Mouse (Mus musculus): ENCODE results near the gene Asic2. TPM values are rescaled to one million over a fixed set of nuclear protein-coding genes. Genes with fewer than 3 reads are reported as not detected.

Gene Asic2
- polyA plus RNA-seq, 1 experiment: not detected

- Histone ChIP-seq H3K4me1 (ENCODE audit: control insufficient read depth, insufficient read depth, insufficient read length, low read length) (no peaks in the 10 kb centered on the region), H3K27ac (replicated peaks; ENCODE audit: low read depth, low read length) (no peak overlapping the region), H3K4me3 (ENCODE audit: insufficient read depth, low read depth, low read length) (no peak overlapping the region)
Measured at GRCm38 (mm10) chr11:81094581-81094980, 873.7 kb downstream of the Asic2 start.

GRCm38 (mm10) chr11:81092161-81092560 is 876.1 kb downstream of the Asic2 start:
- no peak overlapping the region for H3K4me3 ChIP-seq (ENCODE audit: insufficient read depth, low read depth, low read length)
- no peaks in the 10 kb centered on the region for H3K4me1 ChIP-seq (ENCODE audit: control insufficient read depth, insufficient read depth, insufficient read length, low read length)
- H3K27ac ChIP-seq (replicated peaks; ENCODE audit: low read depth, low read length): no peak overlapping the region

DNA sequence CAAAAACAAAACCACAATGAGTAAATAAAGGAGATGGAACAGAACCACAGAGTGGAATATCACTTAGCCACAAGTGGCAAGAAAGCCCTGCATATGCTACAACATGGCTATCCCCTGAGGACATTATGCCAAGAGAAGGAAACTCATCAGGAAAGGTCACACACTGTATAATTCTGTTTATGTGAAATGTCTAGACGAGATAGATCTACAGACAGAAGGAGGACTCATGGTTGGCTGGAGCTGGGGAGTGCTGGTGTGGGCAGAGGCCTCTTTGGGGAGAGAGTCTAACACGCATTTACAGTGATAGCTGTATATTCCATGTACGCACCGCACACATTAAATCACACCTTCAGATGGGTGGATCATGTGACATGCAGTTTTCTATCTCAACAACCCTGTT is 884.4 kb downstream of the Asic2 start:
- H3K4me1 ChIP-seq (ENCODE audit: control insufficient read depth, insufficient read depth, insufficient read length, low read length): no peaks in the 10 kb centered on the region
- H3K4me3 ChIP-seq (ENCODE audit: insufficient read depth, low read depth, low read length): no peak overlapping the region
- H3K27ac ChIP-seq (replicated peaks; ENCODE audit: low read depth, low read length): no peak overlapping the region

- Histone ChIP-seq H3K27ac (replicated peaks; ENCODE audit: low read depth, low read length) (no peak overlapping the region), H3K4me1 (ENCODE audit: control insufficient read depth, insufficient read depth, insufficient read length, low read length) (no peaks in the 10 kb centered on the region)
Measured at GRCm38 (mm10) chr11:81080076-81080805, 888.0 kb downstream of the Asic2 start.

GRCm38 (mm10) chr11:81079237-81079636 is 889.0 kb downstream of the Asic2 start:
- H3K4me1 ChIP-seq (ENCODE audit: control insufficient read depth, insufficient read depth, insufficient read length, low read length): no peaks in the 10 kb centered on the region
- H3K4me3 ChIP-seq (ENCODE audit: insufficient read depth, low read depth, low read length): no peak overlapping the region
- no peak overlapping the region for H3K27ac ChIP-seq (replicated peaks; ENCODE audit: low read depth, low read length)

More at GRCm38 (mm10) chr11:81080076-81080805, 888.0 kb downstream of the Asic2 start:
- no peak overlapping the region for H3K4me3 ChIP-seq (ENCODE audit: insufficient read depth, low read depth, low read length)

DNA sequence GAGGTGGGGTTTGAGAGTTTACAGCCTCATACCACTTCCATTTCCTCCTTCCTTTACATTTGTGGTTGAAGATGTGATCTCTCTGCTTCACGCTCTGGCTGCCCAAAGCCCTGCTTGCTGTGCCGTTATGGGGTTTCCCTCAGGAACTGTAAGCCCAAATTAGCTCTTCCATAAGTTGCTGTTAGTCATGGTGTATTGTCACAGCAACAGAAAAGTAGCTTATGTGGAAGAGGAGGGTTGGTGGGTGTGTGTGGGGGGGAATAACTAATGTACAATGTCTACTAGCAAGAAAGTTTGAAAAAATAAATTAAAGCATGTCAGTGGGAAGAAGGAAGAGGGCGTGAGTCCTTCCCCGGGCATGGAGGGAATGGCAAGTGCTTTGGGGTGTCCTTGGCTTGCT is 896.4 kb downstream of the Asic2 start:
- no peak overlapping the region for H3K4me3 ChIP-seq (ENCODE audit: insufficient read depth, low read depth, low read length)
- no peak overlapping the region for H3K27ac ChIP-seq (replicated peaks; ENCODE audit: low read depth, low read length)
- no peaks in the 10 kb centered on the region for H3K4me1 ChIP-seq (ENCODE audit: control insufficient read depth, insufficient read depth, insufficient read length, low read length)

DNA sequence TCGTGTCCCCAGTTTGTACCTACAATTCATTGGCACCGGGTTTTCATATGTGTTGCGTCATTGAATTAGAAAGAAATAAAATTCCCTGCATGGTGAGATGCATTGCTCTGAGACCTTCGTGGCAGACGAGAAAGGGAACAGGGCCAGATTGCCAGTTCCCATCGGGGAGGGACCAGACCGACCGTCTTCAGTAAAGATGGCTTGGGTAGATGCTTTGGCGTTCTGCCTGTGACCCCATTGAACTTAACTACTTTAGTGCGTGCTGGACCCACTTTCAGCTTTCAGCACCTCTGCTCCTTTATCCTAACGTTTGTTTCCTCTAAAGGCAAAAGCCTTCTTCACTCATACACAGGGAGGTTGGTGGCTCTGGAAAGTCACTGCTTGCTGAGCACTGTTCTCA is 902.9 kb downstream of the Asic2 start:
- Histone ChIP-seq H3K4me1 (ENCODE audit: control insufficient read depth, insufficient read depth, insufficient read length, low read length) (no peaks in the 10 kb centered on the region), H3K4me3 (ENCODE audit: insufficient read depth, low read depth, low read length) (no peak overlapping the region), H3K27ac (replicated peaks; ENCODE audit: low read depth, low read length) (no peak overlapping the region)

GRCm38 (mm10) chr11:81064006-81064405 is 904.3 kb downstream of the Asic2 start:
- Histone ChIP-seq H3K27ac (replicated peaks; ENCODE audit: low read depth, low read length) (no peak overlapping the region), H3K4me1 (ENCODE audit: control insufficient read depth, insufficient read depth, insufficient read length, low read length) (no peaks in the 10 kb centered on the region), H3K4me3 (ENCODE audit: insufficient read depth, low read depth, low read length) (no peak overlapping the region)

GRCm38 (mm10) chr11:81060077-81060476 is 908.2 kb downstream of the Asic2 start:
- Histone ChIP-seq H3K4me1 (ENCODE audit: control insufficient read depth, insufficient read depth, insufficient read length, low read length) (no peaks in the 10 kb centered on the region), H3K27ac (replicated peaks; ENCODE audit: low read depth, low read length) (no peak overlapping the region), H3K4me3 (ENCODE audit: insufficient read depth, low read depth, low read length) (no peak overlapping the region)

DNA sequence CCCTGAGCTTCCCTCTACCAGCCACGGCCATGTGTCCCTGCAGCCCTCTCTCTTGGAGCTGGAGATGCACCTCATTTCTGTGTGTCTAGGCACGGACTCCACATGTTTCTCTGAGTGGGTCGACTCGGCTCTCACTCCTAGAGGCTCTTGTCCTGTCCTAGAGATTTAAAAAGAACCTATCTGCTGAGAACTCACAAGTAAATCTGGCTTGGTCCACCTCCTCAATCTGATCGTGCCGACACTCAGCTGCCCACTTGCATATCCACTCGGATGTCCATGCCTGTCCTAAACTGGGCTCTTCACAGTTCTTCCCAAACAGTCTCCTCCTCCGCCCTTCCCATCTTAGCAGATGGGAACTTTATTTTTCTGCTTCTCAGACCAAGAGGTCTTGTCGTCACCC is 908.7 kb downstream of the Asic2 start:
- no peaks in the 10 kb centered on the region for H3K4me1 ChIP-seq (ENCODE audit: control insufficient read depth, insufficient read depth, insufficient read length, low read length)
- no peak overlapping the region for H3K4me3 ChIP-seq (ENCODE audit: insufficient read depth, low read depth, low read length)
- H3K27ac ChIP-seq (replicated peaks; ENCODE audit: low read depth, low read length): no peak overlapping the region

DNA sequence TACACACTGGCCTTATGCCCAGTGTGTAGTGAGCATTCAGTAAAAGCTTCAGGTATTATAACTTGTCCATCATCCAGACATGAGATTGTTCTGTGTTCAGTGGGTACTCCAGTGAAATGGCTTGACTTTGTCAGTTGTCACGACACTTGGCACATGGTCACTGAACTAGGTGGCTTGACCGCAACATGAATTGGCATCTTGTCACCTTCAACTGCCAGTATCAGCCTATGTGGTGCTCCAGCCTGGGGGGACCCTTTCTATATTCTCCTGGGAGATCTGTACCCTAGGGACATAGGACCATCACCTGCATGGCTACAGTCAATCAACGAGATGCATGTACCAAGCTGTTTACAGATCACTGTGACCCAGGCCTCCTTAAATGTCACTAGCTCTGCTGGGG is 910.8 kb downstream of the Asic2 start:
- Histone ChIP-seq H3K4me3 (ENCODE audit: insufficient read depth, low read depth, low read length) (no peak overlapping the region), H3K4me1 (ENCODE audit: control insufficient read depth, insufficient read depth, insufficient read length, low read length) (no peaks in the 10 kb centered on the region), H3K27ac (replicated peaks; ENCODE audit: low read depth, low read length) (no peak overlapping the region)

DNA sequence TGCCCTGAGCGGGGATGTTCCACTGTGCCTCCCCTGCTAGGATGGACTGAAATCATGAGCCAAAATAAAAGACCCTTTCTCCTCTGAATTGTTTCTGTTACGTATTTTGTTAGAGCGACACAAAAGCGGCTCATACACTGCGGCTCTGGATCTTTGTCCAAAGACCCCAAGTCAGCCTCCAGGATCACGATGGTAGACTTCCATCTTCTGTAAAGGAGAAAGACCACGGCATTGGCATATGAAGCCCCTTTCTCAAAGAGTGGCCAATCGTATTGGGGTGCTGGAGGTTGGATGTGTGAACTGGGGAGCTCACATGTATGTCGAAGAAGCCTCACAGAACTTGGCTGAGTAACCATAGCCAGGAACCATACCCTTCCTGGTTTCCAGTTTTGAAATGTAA is 911.5 kb downstream of the Asic2 start:
- H3K4me1 ChIP-seq (ENCODE audit: control insufficient read depth, insufficient read depth, insufficient read length, low read length): no peaks in the 10 kb centered on the region
- no peak overlapping the region for H3K27ac ChIP-seq (replicated peaks; ENCODE audit: low read depth, low read length)
- no peak overlapping the region for H3K4me3 ChIP-seq (ENCODE audit: insufficient read depth, low read depth, low read length)

- H3K4me3 ChIP-seq (ENCODE audit: insufficient read depth, low read depth, low read length): no peak overlapping the region
- H3K27ac ChIP-seq (replicated peaks; ENCODE audit: low read depth, low read length): no peak overlapping the region
- H3K4me1 ChIP-seq (ENCODE audit: control insufficient read depth, insufficient read depth, insufficient read length, low read length): no peaks in the 10 kb centered on the region
Measured at GRCm38 (mm10) chr11:81055446-81056145, 912.7 kb downstream of the Asic2 start.

DNA sequence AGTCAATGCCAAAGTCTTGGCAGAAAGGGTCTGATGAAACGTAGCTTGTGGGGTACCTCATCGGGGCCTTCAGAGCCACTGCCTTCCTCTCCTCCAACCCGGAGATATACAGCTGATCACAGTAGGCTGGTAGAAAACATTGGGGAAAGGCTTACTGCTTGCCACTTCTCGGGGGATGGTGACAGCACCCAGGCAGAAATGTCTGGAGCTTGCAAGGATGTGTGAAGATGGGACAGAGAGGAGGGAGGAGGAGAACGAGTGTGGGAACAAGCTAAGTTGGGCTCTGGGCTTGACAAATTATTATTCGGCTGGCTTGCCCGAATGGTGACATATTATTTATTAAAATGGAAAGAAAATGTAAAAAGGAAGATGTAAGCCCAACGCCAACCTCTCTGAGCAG is 914.4 kb downstream of the Asic2 start:
- Histone ChIP-seq H3K4me3 (ENCODE audit: insufficient read depth, low read depth, low read length) (no peak overlapping the region), H3K27ac (replicated peaks; ENCODE audit: low read depth, low read length) (no peak overlapping the region), H3K4me1 (ENCODE audit: control insufficient read depth, insufficient read depth, insufficient read length, low read length) (no peaks in the 10 kb centered on the region)

DNA sequence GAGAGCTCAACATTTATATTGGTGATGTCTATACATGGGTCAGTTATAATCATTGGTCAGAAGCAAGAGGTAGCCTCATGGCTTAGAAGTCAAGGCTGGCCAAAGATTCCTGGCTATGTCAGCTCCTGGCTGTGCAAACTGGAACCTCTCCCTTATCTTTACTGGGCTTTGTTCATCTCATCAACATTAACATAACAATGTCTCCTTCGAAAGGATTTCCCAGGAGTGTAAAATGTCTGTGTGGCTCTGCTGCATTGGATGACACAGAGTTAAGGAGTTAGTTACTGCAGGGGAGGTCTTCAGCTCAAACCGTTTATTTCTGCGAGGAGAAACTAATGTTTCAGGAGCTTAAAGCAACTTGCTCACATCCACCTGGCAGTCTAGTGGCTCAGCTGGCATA is 926.6 kb downstream of the Asic2 start:
- no peak overlapping the region for H3K27ac ChIP-seq (replicated peaks; ENCODE audit: low read depth, low read length)
- H3K4me3 ChIP-seq (ENCODE audit: insufficient read depth, low read depth, low read length): no peak overlapping the region
- no peaks in the 10 kb centered on the region for H3K4me1 ChIP-seq (ENCODE audit: control insufficient read depth, insufficient read depth, insufficient read length, low read length)

DNA sequence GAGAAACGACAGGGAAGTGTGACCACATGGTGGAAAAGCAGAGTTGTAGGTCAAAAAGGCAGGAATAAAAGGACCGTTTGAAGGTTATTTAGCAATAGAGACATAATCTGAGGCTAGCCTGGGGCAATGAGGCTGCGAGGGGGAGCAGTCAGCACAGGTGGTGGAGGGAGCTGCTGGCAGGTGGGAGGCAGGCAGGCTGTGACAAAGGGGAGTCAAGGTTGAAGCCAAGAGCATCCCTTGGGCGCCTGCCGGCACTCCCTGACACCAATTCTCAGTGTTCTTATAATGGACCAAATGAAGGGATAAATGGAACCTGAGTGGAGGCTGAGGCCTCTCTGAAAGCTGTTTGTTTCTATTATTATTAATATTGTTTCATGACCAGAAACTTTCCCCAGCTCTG is 928.3 kb downstream of the Asic2 start:
- H3K4me3 ChIP-seq (ENCODE audit: insufficient read depth, low read depth, low read length): no peak overlapping the region
- no peaks in the 10 kb centered on the region for H3K4me1 ChIP-seq (ENCODE audit: control insufficient read depth, insufficient read depth, insufficient read length, low read length)
- no peak overlapping the region for H3K27ac ChIP-seq (replicated peaks; ENCODE audit: low read depth, low read length)

All from brown adipose tissue, adult 24 weeks (tissue).